Mouse (Mus musculus) embryonic facial prominence, embryonic 11.5 days (tissue): ENCODE measurements around the gene Uggt1. TPM values are rescaled to one million over a fixed set of nuclear protein-coding genes. Genes with fewer than 3 reads are reported as not detected.

ENCODE experiments used
- ATAC-seq: fragments of 200-750 bp; cut with Nextera tagmentation; replicated peaks from 2 replicates; pipeline ENCODE4 v1.8.0; 2017; ENCODE audit warnings: low read depth; ENCODE audit not compliant: insufficient number of reproducible peaks, low FRiP score, low TSS enrichment
- DNase-seq: peaks from one replicate; pipeline ENCODE4 v3.0.0-alpha.2; 2015; ENCODE audit warnings: low spot score
- H3K27ac ChIP-seq: fragments of 300-500 bp; sonication (generic); replicated peaks from 2 replicates; pipeline ENCODE4 v1.5.1; 2014; ENCODE audit warnings: mild to moderate bottlenecking, low read depth, low read length, control low read depth
- H3K27me3 ChIP-seq: fragments of 300-500 bp; sonication (generic); 2 replicates; pipeline ENCODE4 v1.6.1; 2014; ENCODE audit warnings: mild to moderate bottlenecking, low read length, moderate library complexity, mixed read lengths; ENCODE audit not compliant: control insufficient read depth, insufficient read depth
- H3K36me3 ChIP-seq: fragments of 300-500 bp; sonication (generic); replicated peaks from 2 replicates; pipeline ENCODE4 v1.6.1; 2014; ENCODE audit warnings: low read depth, mild to moderate bottlenecking, low read length, moderate library complexity, mixed read lengths; ENCODE audit not compliant: control insufficient read depth, insufficient read depth
- H3K4me1 ChIP-seq: fragments of 300-500 bp; sonication (generic); 2 replicates; pipeline ENCODE4 v1.6.1; 2014; ENCODE audit warnings: low read length, mixed read lengths; ENCODE audit not compliant: control insufficient read depth, insufficient read depth
- H3K4me2 ChIP-seq: fragments of 300-500 bp; sonication (generic); 2 replicates; pipeline ENCODE4 v1.6.1; 2014; ENCODE audit warnings: low read depth, mild to moderate bottlenecking, control low read depth, low read length, moderate library complexity
- H3K4me3 ChIP-seq: fragments of 300-500 bp; sonication (generic); 2 replicates; pipeline ENCODE4 v1.5.1; 2014; ENCODE audit warnings: low read depth, low read length, control low read depth
- H3K9ac ChIP-seq: fragments of 300-500 bp; sonication (generic); replicated peaks from 2 replicates; pipeline ENCODE4 v1.6.1; 2014; ENCODE audit warnings: mild to moderate bottlenecking, control low read depth, low read length
- H3K9me3 ChIP-seq: fragments of 300-500 bp; sonication (generic); replicated peaks from 2 replicates; pipeline ENCODE4 v1.6.1; 2016; ENCODE audit warnings: mild to moderate bottlenecking, low read length, inconsistent platforms, mixed read lengths; ENCODE audit not compliant: control insufficient read depth
- WGBS: fragments of 180-500 bp; shearing (Covaris S2); extraction: QIAGEN DNeasy Blood & Tissue Kit; methylation state at CpG from one replicate; pipeline ENCODE4 v1.1.7; 2014; 5-methylcytosine and 5-hydroxymethylcytosine counted together
- polyA plus RNA-seq: library from polyadenylated mRNA; unstranded; fragments of >200 nt; fragmentation: Nextera tagmentation; extraction: Ambion mirVana; gene quantifications from 2 replicates; pipeline ENCODE4 v1.2.1, GENCODE M21; 2014

Gene Uggt1
- polyA plus RNA-seq, 1 experiment from 2014 or later, result 67.8 TPM

DNA sequence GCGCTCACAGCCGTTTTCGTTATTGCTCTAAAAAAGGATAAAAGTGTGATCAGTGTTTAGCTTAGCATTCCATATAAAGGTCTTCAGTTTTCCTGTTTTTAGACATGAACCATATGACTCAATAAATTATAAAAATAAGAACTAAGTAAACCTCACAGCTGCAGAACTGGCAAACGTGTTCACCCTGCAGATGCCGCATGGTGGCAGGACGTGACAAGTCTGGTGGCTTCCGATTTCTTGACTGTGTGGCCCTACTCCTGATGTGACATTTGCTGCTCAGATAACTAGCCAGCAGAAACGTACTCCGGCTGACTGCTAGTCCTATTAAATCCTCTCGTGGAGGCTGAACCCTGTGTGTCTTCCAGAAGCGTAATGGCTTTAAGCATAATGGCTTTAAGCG lies 42.8 kb downstream of the Uggt1 start:
- Histone ChIP-seq H3K27ac (no peak overlapping the region), H3K9me3 (no peaks in the 10 kb centered on the region), H3K27me3 (no peaks in the 10 kb centered on the region), H3K9ac (no peak overlapping the region), H3K36me3 (no peaks in the 10 kb centered on the region; the same call in none of the 2 replicates), H3K4me3 (no peak overlapping the region), H3K4me2 (no peak overlapping the region), H3K4me1 (no peaks in the 10 kb centered on the region)
- 92% methylated on average over 12 of the region's 12 CpGs for WGBS
- DNase-seq, result no peak
- no peak for ATAC-seq

DNA sequence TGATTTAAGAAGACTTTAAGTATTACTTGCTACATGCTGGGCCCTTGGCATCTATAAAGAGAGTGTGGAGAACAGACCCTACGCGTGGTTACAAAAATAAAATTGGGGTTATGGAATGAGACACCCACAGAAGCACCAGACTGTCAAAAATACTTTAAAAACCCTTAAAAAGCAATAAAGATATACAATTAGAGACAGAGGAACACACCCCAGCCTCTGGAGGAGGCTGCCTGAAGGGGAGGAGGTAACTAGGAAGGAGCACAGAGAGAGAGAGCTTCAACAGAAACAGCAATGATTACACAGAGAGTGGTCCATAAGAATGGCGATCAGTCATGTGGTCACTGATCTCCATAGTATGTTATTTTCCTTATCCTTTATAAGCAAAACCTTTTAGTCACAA lies 50.0 kb downstream of the Uggt1 start:
- no peaks in the 10 kb centered on the region; the same call in 1 of the 2 replicates for H3K36me3 ChIP-seq
- DNase-seq, result no peak
- ATAC-seq, result no peak

GRCm38 (mm10) chr1:36191966-36192365 lies 52.6 kb downstream of the Uggt1 start:
- no peak overlapping the region for H3K4me3 ChIP-seq
- ATAC-seq (no peak), DNase-seq (no peak)
- no peaks in the 10 kb centered on the region for H3K4me1 ChIP-seq
- no peaks in the 10 kb centered on the region for H3K27me3 ChIP-seq
- no peak overlapping the region for H3K27ac ChIP-seq
- WGBS, result 91% methylated on average over 11 of the region's 11 CpGs
- H3K9ac ChIP-seq, result no peak overlapping the region
- no peaks in the 10 kb centered on the region for H3K36me3 ChIP-seq
- H3K4me2 ChIP-seq, result no peak overlapping the region
- no peaks in the 10 kb centered on the region for H3K9me3 ChIP-seq

More for the DNA sequence above, 50.0 kb downstream of the Uggt1 start:
- Histone ChIP-seq H3K27ac (no peak overlapping the region), H3K27me3 (no peaks in the 10 kb centered on the region), H3K4me2 (no peak overlapping the region), H3K9me3 (no peaks in the 10 kb centered on the region), H3K4me3 (no peak overlapping the region), H3K4me1 (no peaks in the 10 kb centered on the region), H3K9ac (no peak overlapping the region)
- 93% methylated on average over 3 of the region's 3 CpGs for WGBS

- H3K27me3 ChIP-seq, result no peaks in the 10 kb centered on the region
- no peaks in the 10 kb centered on the region for H3K4me1 ChIP-seq
- ATAC-seq (no peak), DNase-seq (no peak)
- H3K27ac ChIP-seq, result no peak overlapping the region
- peaks cover 4% of the 10 kb centered on the region; the same call in 1 of the 2 replicates for H3K36me3 ChIP-seq
- no peak overlapping the region for H3K4me3 ChIP-seq
- H3K9ac ChIP-seq, result no peak overlapping the region
- no peak overlapping the region for H3K4me2 ChIP-seq
- 85% methylated on average over 5 of the region's 5 CpGs for WGBS
- no peaks in the 10 kb centered on the region for H3K9me3 ChIP-seq
Measured at GRCm38 (mm10) chr1:36180038-36180437, 64.5 kb downstream of the Uggt1 start.

- H3K4me2 ChIP-seq, result no peak overlapping the region
- no peak for DNase-seq
- peaks cover 3% of the 10 kb centered on the region for H3K36me3 ChIP-seq
- H3K27me3 ChIP-seq, result no peaks in the 10 kb centered on the region
- ATAC-seq, result no peak
- H3K9me3 ChIP-seq, result no peaks in the 10 kb centered on the region
- H3K4me1 ChIP-seq, result no peaks in the 10 kb centered on the region
- H3K9ac ChIP-seq, result no peak overlapping the region
- H3K4me3 ChIP-seq, result no peak overlapping the region
- H3K27ac ChIP-seq, result no peak overlapping the region
- 94% methylated on average over 8 of the region's 8 CpGs for WGBS
Measured at GRCm38 (mm10) chr1:36173461-36173860, 71.1 kb downstream of the Uggt1 start.

DNA sequence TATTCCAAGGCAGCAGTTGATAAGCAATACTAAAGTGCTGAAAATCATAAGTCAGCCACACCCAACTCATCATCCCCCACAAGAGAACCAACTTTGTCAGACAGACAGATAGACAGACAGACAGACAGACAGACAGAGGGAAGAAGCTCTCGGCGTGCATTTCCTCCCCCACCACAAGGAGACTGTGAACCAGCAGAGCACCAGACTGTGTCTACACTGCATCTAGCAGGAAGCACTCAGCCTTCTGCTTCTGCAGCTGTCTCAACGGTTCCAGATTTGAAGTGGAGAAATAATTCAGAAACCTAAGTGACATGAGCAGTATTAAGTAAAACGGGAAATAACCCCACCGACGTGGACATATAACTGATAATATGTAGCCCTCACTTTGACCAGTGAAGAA lies 71.6 kb downstream of the Uggt1 start:
- H3K36me3 ChIP-seq, result peaks cover 3% of the 10 kb centered on the region
- H3K4me3 ChIP-seq, result no peak overlapping the region
- H3K27ac ChIP-seq, result no peak overlapping the region
- WGBS, result 97% methylated on average over 6 of the region's 6 CpGs
- DNase-seq (no peak), ATAC-seq (no peak)
- no peaks in the 10 kb centered on the region for H3K27me3 ChIP-seq
- no peak overlapping the region for H3K4me2 ChIP-seq
- H3K4me1 ChIP-seq, result no peaks in the 10 kb centered on the region
- H3K9me3 ChIP-seq, result no peaks in the 10 kb centered on the region
- no peak overlapping the region for H3K9ac ChIP-seq

- WGBS, result 80% methylated on average over 8 of the region's 8 CpGs
- no peaks in the 10 kb centered on the region for H3K27me3 ChIP-seq
- H3K4me1 ChIP-seq, result no peaks in the 10 kb centered on the region
- H3K4me3 ChIP-seq, result no peak overlapping the region
- DNase-seq, result no peak
- H3K4me2 ChIP-seq, result no peak overlapping the region
- peaks cover 4% of the 10 kb centered on the region for H3K36me3 ChIP-seq
- no peak for ATAC-seq
- no peaks in the 10 kb centered on the region for H3K9me3 ChIP-seq
- no peak overlapping the region for H3K9ac ChIP-seq
- H3K27ac ChIP-seq, result no peak overlapping the region
Measured at GRCm38 (mm10) chr1:36162687-36163086, 81.8 kb downstream of the Uggt1 start.

GRCm38 (mm10) chr1:36161208-36161607 lies 83.3 kb downstream of the Uggt1 start:
- Histone ChIP-seq H3K36me3 (peaks cover 4% of the 10 kb centered on the region), H3K27me3 (no peaks in the 10 kb centered on the region), H3K4me3 (no peak overlapping the region), H3K9me3 (no peaks in the 10 kb centered on the region), H3K4me2 (no peak overlapping the region), H3K27ac (no peak overlapping the region), H3K4me1 (no peaks in the 10 kb centered on the region), H3K9ac (no peak overlapping the region)
- WGBS, result 88% methylated on average over 9 of the region's 9 CpGs
- no peak for ATAC-seq
- DNase-seq, result no peak
